Mouse (Mus musculus): ENCODE measurements around the gene Alyref2. TPM values are rescaled to one million over a fixed set of nuclear protein-coding genes. Genes with fewer than 3 reads are reported as not detected.

The Alyref2 gene
- total RNA-seq, 2 experiments from 2014 or later: 4.4 to 4.5 TPM

DNA sequence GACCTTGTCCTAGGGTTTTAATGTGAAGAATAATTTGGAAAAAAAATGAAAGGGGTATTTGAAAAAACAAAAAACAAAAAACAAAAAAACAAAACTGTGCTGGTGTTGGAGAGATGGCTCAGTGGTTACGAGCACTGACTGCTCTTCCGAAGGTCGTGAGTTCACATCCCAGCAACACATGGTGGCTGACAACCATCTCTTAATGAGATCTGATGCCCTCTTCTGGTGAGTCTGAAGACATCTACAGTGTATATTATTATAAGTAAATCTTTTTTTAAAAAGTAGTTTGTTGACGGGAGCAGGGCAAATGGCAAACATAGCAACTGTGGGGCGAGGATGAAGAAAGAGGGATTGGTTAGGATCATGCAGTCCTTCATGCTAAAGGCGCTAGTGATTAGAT is 7.9 kb upstream of the Alyref2 start:
- no peak for DNase-seq
- intact Hi-C loops (cut with DNase I): no loop called here

DNA sequence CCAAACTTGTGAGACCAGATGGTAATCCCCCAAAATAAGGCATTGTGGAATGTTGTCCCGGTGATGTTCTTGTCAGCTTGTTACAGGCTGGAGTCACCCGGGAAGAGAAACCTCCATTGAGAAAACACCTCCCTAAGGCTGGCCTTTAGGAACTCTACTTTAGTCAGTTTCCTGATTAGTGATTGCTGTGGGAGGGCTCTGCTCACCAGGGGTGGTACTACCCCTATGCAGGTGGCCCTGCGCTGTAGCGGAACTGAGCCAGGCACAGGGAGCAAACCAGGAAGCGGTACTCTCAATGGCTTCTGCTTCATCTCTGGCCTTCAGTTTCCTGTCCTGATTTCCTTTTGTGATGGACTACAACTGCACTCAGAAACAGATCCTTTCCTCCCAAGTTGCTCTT is 3.4 kb upstream of the Alyref2 start:
- DNase-seq: no peak
- intact Hi-C loops (cut with DNase I): no loop called here

GRCm38 (mm10) chr1:171501016-171501610 is 2.2 kb upstream of the Alyref2 start:
- DNase-seq: no peak
- intact Hi-C loops (cut with DNase I): no loop called here

DNA sequence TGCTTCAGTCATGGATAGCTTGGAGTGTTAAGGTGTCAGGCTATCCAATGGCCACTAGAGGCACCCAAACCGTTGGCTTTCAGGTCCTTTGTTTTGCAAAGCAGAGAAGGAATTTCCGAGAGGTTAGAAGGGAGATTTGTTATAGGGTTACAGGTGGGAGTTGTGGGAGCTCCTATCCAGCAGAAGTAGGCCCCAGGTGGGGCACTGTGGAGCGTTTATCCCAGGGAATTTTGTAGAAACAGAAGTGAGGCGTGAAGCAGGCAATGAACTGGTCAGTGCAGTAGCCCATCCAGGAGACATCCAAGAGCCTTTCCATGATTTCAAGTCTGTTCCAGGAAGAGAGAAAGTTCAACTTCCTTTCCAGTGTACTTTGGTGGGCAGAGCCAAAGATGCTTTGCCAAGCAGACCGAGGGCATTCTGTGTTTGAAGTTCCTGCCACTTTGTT is 1.6 kb upstream of the Alyref2 start:
- DNase-seq: peak; percentile 45 to 68
- intact Hi-C loops (cut with DNase I): no loop called here

DNA sequence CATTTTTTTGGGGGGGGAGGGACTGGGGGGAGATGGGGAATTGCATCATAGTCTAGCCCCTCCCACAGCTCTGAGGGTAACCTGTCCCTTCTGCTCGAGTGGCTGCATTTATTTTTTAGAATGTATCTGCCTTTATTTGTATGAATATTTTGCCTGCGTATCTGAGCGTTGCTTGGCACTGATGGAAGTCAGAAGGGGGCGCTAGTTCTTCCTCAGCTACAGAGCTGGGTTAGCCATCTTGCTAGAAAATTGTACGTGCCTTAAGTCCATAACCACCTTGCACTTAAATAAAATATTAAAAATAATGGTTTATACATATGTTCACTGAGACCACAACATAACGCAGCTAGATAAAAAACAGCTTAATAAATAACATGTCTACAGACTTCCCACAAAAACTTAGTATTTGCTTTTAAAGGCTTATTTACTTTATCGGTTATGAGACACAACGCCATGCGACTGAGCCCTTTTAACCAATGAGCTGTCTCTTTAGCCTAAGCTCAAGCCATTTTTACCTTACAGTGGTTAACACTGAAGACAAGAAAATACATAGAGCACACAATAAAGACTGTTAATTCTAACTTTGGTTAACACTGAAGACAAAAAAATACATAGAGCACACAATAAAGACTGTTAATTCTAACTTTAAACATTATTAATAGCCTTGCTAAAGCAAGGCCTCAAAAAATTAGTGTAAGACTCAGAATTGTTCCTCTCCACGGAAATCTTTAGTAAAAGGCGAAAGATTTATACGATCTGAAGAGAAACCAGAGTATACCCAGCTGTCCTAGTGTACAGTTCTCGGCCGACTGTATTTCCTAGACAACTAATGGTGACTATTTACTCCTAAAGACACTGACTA is 659 bp upstream of the Alyref2 start:
- intact Hi-C loops (cut with DNase I): loop anchor here (1.0 kb wide), 1 partner anchor 65 kb away; no protein-coding TSS in a partner anchor
- peak; percentile 58 to 74 for DNase-seq

DNA sequence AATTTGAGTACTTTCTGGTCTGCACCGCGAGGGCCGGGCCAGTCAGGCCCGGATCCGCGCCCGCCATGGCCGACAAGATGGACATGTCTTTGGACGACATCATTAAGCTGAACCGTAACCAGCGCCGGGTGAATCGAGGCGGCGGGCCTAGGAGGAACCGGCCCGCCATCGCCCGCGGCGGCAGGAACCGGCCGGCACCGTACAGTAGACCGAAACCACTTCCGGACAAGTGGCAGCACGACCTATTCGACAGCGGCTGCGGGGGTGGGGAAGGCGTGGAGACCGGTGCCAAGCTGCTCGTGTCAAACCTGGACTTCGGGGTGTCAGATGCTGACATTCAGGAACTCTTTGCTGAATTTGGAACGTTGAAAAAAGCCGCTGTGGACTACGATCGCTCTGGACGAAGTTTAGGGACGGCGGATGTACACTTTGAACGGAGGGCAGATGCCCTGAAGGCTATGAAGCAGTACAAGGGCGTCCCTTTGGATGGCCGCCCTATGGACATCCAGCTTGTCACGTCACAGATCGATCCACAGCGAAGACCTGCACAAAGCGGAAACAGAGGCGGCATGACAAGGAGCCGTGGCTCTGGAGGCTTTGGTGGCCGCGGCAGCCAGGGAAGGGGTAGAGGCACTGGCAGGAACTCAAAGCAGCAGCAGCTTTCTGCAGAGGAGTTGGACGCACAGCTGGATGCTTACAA is 464 bp downstream of the Alyref2 start:
- peak in 1 of 2 experiments; percentile 77 for DNase-seq
- intact Hi-C loops (cut with DNase I): loop anchor here (1.0 kb wide), 1 partner anchor 64 kb away; no protein-coding TSS in a partner anchor

- intact Hi-C loops (cut with DNase I): no loop called here
- DNase-seq: no peak
Measured at GRCm38 (mm10) chr1:171504586-171504985, 1.3 kb downstream of the Alyref2 start.

DNA sequence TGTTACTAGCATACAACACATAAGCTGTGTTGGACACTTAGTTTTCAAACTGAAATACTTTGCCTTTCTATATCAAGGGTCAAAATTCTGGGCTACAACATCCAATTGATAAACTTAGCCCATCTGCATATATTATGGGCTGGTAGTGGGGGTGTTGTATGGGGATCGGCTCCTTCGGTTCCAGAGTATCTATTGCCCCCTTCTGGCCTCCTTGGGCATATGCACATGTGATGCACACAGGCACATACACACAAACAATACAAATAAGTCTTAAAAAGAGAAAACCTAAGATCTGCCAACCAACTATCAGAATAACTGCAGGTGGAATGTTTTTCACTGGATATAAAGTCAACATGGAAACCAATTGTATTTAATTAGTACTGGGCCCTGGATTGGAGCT is 10.0 kb downstream of the Alyref2 start:
- intact Hi-C loops (cut with DNase I): loop anchor here (2.0 kb wide), 1 partner anchor 26 kb away; no protein-coding TSS in a partner anchor
- no peak for DNase-seq

DNA sequence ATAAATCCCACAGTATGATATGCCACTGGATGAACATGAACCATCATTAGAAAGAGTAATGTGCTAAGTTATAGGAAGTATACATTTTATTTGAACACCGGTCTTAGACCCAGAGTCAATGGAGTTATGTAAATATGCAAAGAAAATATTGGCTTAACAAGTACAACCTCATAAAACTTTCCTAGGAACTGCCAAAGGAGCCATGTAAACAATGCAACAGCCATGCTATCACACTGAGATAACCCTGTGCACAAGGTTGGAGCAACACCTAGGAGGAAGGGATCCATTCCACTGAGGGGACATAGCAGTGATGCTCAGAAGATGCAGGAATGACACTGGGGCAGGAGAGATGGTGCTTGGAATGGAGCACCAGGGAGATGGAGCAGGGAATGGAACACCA is 10.5 kb downstream of the Alyref2 start:
- intact Hi-C loops (cut with DNase I): loop anchor here (2.0 kb wide), 1 partner anchor 25 kb away; no protein-coding TSS in a partner anchor
- no peak for DNase-seq

GRCm38 (mm10) chr1:171515039-171515438 is 11.8 kb downstream of the Alyref2 start:
- intact Hi-C loops (cut with DNase I): no loop called here
- no peak for DNase-seq

- DNase-seq: no peak
- intact Hi-C loops (cut with DNase I): no loop called here
Measured at GRCm38 (mm10) chr1:171515557-171515956, 12.3 kb downstream of the Alyref2 start.

GRCm38 (mm10) chr1:171531367-171531766 is 28.1 kb downstream of the Alyref2 start:
- no peak for DNase-seq

DNA sequence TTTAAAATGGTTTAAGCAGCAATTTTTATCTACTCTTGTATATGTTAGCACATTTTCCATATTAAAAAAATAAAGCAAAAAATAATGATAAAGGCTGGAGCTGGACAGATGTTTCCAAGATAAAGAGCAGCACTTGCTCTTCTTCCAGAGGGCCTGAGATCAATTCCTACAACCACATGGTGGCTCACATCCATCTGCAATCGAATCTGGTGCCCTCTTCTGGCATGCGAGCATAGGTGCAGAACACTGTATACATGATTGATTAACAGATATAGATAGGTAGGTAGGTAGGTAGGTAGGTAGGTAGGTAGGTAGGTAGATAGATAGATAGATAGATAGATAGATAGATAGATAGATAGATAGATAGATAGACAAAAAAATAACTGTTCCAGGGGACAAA is 29.6 kb downstream of the Alyref2 start:
- no peak for DNase-seq
- intact Hi-C loops (cut with DNase I): no loop called here

More at GRCm38 (mm10) chr1:171531367-171531766, 28.1 kb downstream of the Alyref2 start:
- intact Hi-C loops (cut with DNase I): no loop called here

GRCm38 (mm10) chr1:171534557-171534956 is 31.3 kb downstream of the Alyref2 start:
- no peak for DNase-seq
- intact Hi-C loops (cut with DNase I): no loop called here

DNA sequence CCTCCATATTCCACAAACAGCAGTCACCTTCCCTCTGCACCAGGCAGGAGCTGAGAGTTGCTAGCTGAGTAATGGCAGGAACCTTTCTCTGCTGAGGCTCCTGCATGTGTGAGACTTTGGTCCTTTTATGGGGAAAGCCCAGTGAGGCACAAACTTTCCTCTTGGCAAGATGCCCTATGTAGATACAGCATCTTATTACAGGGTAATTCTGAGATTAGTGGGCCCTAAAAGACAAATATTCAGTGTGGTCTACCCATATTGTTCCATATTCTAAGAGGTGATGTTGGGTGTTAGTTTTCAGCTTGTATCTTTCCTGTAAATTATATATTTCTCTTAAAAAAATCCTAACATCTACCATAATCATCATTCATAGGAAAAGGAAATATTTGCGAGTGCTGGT is 31.9 kb downstream of the Alyref2 start, which contains the start of gene Itln1:
Itln1 (minus strand) TSS at position 101 of the 400 bp plus-strand sequence.
- DNase-seq: no peak
- intact Hi-C loops (cut with DNase I): no loop called here

DNA sequence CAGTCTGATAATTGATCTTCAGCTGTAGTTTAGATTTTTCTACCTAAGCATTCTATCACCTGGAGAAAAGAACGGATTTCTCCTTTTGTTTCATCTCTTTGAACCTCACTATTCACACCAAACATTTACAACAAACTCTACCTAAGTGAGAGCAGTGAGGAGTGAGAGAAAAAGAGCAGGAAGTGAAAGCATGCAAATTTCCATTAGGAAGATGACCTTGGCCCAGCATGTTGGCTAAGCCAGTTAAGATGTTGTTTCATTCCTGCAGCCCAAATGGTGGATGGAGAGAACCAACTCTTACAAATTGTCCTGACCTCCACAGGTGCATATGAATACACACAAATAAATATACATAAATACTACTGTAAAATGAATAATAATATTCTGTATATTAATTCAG is 37.4 kb downstream of the Alyref2 start:
- no peak for DNase-seq
- intact Hi-C loops (cut with DNase I): no loop called here

GRCm38 (mm10) chr1:171551326-171551725 is 48.0 kb downstream of the Alyref2 start:
- no peak for DNase-seq
- intact Hi-C loops (cut with DNase I): no loop called here

DNA sequence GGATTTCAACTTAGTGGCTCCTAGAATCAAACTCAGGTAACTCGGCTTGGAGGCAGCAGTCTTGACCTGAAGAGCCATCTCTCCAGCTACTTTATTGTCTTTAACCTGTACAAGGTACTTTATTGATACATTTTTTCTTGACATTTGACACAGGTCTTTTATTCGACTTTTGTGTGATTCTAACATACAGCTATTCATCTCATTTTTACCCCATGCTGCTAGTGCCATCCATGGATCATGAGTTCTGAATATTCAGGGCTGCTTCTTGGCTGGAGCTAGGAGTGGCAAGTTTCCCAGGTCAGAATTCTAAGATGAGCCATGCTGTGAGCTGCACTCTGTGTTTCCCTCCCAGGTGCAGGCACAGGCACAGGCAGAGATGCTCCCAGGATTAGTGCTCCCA is 49.0 kb downstream of the Alyref2 start:
- DNase-seq: no peak
- intact Hi-C loops (cut with DNase I): no loop called here

- intact Hi-C loops (cut with DNase I): no loop called here
- DNase-seq: no peak
Measured at GRCm38 (mm10) chr1:171553359-171554341, 50.4 kb downstream of the Alyref2 start.

Measured in heart, postnatal 10 days (tissue).